ENCODE assay signal across 16 mouse cellular contexts in the genomic region with DNA sequence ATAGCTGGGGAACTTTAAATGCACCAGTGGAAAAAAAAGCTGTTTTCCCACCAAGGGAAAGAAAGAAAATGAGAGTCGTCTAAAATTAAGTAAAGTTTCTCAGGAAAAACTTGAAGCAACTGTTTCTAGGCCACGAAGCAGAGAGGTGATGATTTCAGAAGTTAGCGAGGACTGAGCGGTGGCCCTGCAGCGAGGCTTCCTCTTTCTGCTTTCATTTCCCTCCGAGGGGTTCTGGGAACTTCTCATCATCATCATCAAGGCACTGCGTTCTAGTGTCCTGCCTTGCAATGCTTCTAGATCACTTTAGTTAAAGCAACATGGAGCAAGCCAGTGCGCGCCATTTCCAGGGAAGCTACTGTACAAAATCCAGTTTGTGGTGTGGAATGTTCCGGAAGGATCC. TPM values are rescaled to one million over a fixed set of nuclear protein-coding genes. Genes with fewer than 3 reads are reported as not detected.
DNase-seq lines count a peak whose midpoint lies in the region; ATAC-seq and TF ChIP-seq lines count a peak whose summit lies in the region.
"Had no signal": no experiment of that assay in that cellular context is flagged by ENCODE, and none has a peak within 500 bp of the region (broad histone marks: within the 10 kb centered on the region; RNA-seq: fewer than 3 reads in every experiment).

No protein-coding gene starts in this region.

- H3K27me3 ChIP-seq in midbrain, embryonic 11.5 days (ENCODE audit: control insufficient read depth, insufficient read depth, low read length) = no peaks in the 10 kb centered on the region
- H3K27me3 ChIP-seq in midbrain, postnatal 0 days (ENCODE audit: insufficient read depth, low read length) = no peaks in the 10 kb centered on the region
- no peaks in the 10 kb centered on the region for H3K27me3 ChIP-seq in liver, embryonic 15.5 days
- no peaks in the 10 kb centered on the region for H3K27me3 ChIP-seq in small intestine, adult 2 months (ENCODE audit: control insufficient read depth, insufficient read depth, low read length)
- H3K27me3 ChIP-seq: neural tube, embryonic 12.5 days had no signal

- 92% methylated on average over 10 of the region's 10 CpGs for WGBS in midbrain, embryonic 11.5 days
- 88% methylated on average over 10 of the region's 10 CpGs for WGBS in midbrain, postnatal 0 days
- WGBS in liver, embryonic 15.5 days (ENCODE audit: insufficient replicate concordance) = 45% methylated on average over 10 of the region's 10 CpGs
- 81% methylated on average over 10 of the region's 10 CpGs for WGBS in small intestine, adult 2 months

- no peak overlapping the region for H3K9ac ChIP-seq in midbrain, embryonic 11.5 days (ENCODE audit: low read length)
- H3K9ac ChIP-seq in midbrain, postnatal 0 days (replicated peaks; ENCODE audit: low read length, poor library complexity, severe bottlenecking) = no peak overlapping the region
- no peak overlapping the region for H3K9ac ChIP-seq in liver, embryonic 15.5 days
- H3K9ac ChIP-seq: neural tube, embryonic 12.5 days had no signal

- 0 out of 2 replicates have a peak overlapping the region, but pooled peaks have one; percentile 9 for H3K4me3 ChIP-seq in gastrocnemius, adult 2 months
- H3K4me3 ChIP-seq in midbrain, embryonic 11.5 days (ENCODE audit: low read depth, low read length) = no peak overlapping the region
- no peak overlapping the region for H3K4me3 ChIP-seq in midbrain, postnatal 0 days (ENCODE audit: low read depth, low read length)
- H3K4me3 ChIP-seq in liver, embryonic 15.5 days (replicated peaks) = no peak overlapping the region
- H3K4me3 ChIP-seq in small intestine, adult 2 months (ENCODE audit: low read depth, low read length) = no peak overlapping the region
- H3K4me3 ChIP-seq: neural tube, embryonic 12.5 days had no signal

- no peak for TF ChIP-seq CTCF in gastrocnemius, adult 2 months (IDR thresholded peaks at IDR 0.05)
- no peak for TF ChIP-seq CTCF in midbrain, postnatal 0 days (IDR thresholded peaks at IDR 0.05)
- no peak for TF ChIP-seq CTCF in small intestine, adult 2 months (IDR thresholded peaks at IDR 0.05; ENCODE audit: extremely low read depth, insufficient read length, insufficient replicate concordance, low read depth, low read length)

- H3K36me3 ChIP-seq in midbrain, embryonic 11.5 days (ENCODE audit: control insufficient read depth, insufficient read depth, low read length) = no peaks in the 10 kb centered on the region
- H3K36me3 ChIP-seq in midbrain, postnatal 0 days (ENCODE audit: insufficient read depth, low read length) = no peaks in the 10 kb centered on the region
- no peaks in the 10 kb centered on the region for H3K36me3 ChIP-seq in liver, embryonic 15.5 days (replicated peaks)
- no peaks in the 10 kb centered on the region for H3K36me3 ChIP-seq in small intestine, adult 2 months (ENCODE audit: control insufficient read depth, insufficient read depth, low read length)
- H3K36me3 ChIP-seq: neural tube, embryonic 12.5 days had no signal

- ATAC-seq in midbrain, embryonic 11.5 days (ENCODE audit: low FRiP score) = no peak
- no peak for ATAC-seq in midbrain, postnatal 0 days (ENCODE audit: low FRiP score)
- ATAC-seq in liver, embryonic 15.5 days (ENCODE audit: insufficient read depth) = no peak
- ATAC-seq: inflammation-experienced regulatory T-cells, adult 6 months had no signal

- no peak for TF ChIP-seq POLR2A in small intestine, adult 2 months (IDR thresholded peaks at IDR 0.05; ENCODE audit: low read depth, low read length)

- H3K4me2 ChIP-seq in midbrain, embryonic 11.5 days = no peak overlapping the region
- H3K4me2 ChIP-seq in midbrain, postnatal 0 days (ENCODE audit: low read depth, low read length, poor library complexity, severe bottlenecking) = no peak overlapping the region
- no peak overlapping the region; the same call in 1 of the 2 replicates for H3K4me2 ChIP-seq in liver, embryonic 15.5 days
- H3K4me2 ChIP-seq: neural tube, embryonic 12.5 days had no signal

- no peaks in the 10 kb centered on the region for H3K4me1 ChIP-seq in midbrain, embryonic 11.5 days (ENCODE audit: control insufficient read depth, insufficient read depth, low read length)
- H3K4me1 ChIP-seq in midbrain, postnatal 0 days (ENCODE audit: insufficient read depth, low read length) = no peaks in the 10 kb centered on the region
- H3K4me1 ChIP-seq in liver, embryonic 15.5 days (replicated peaks) = peaks cover 85% of the 10 kb centered on the region
- peaks cover 16% of the 10 kb centered on the region for H3K4me1 ChIP-seq in small intestine, adult 2 months (ENCODE audit: control insufficient read depth, insufficient read depth, insufficient read length, low read length)
- H3K4me1 ChIP-seq: neural tube, embryonic 12.5 days had no signal

- no peak for DNase-seq in gastrocnemius, adult 2 months
- no peak for DNase-seq in gastrocnemius, postnatal 4 days (ENCODE audit: low spot score in 2 of 2)
- peak; percentile 54 for DNase-seq in midbrain, embryonic 11.5 days (ENCODE audit: low spot score, missing footprints)
- DNase-seq in midbrain, postnatal 0 days (ENCODE audit: low spot score) = no peak
- DNase-seq in urinary bladder, postnatal 36 days (ENCODE audit: low spot score in 2 of 2) = no peak
- no peak for DNase-seq in cerebellum, adult 8-10 months
- DNase-seq: adrenal gland, postnatal 36 days; gastrocnemius, postnatal 25 days; layer of hippocampus, postnatal 36 days; right cerebral cortex, postnatal 4 days had no signal

- intact Hi-C loops in gastrocnemius, adult 2 months (cut with DNase I) = no loop called here

- H3K9me3 ChIP-seq in midbrain, embryonic 11.5 days (ENCODE audit: control insufficient read depth, low read length) = no peaks in the 10 kb centered on the region
- no peaks in the 10 kb centered on the region for H3K9me3 ChIP-seq in midbrain, postnatal 0 days (ENCODE audit: low read length)
- H3K9me3 ChIP-seq in liver, embryonic 15.5 days (replicated peaks) = no peaks in the 10 kb centered on the region
- H3K9me3 ChIP-seq: neural tube, embryonic 12.5 days had no signal

- H3K27ac ChIP-seq in gastrocnemius, adult 2 months = peak overlapping the region; percentile 38
- no peak overlapping the region for H3K27ac ChIP-seq in midbrain, embryonic 11.5 days (ENCODE audit: low read depth, low read length)
- H3K27ac ChIP-seq in midbrain, postnatal 0 days (ENCODE audit: low read depth, low read length) = no peak overlapping the region
- peak overlapping the region; percentile 88 for H3K27ac ChIP-seq in liver, embryonic 15.5 days (replicated peaks)
- 0 out of 2 replicates have a peak overlapping the region, but pooled peaks have one; percentile 3 for H3K27ac ChIP-seq in small intestine, adult 2 months (ENCODE audit: insufficient read depth, low read depth, low read length)
- H3K27ac ChIP-seq: neural tube, embryonic 12.5 days had no signal

RNA-seq across cellular contexts. Expression of gene Ctss, which starts 5.4 kb away (rescaled TPM):
- 1 to 10 TPM; 2.1 to 4.6 TPM for total RNA-seq in gastrocnemius, adult 2 months (2021)
- total RNA-seq in gastrocnemius, postnatal 4 days (2021) = 10 to 100 TPM; 10.1 to 10.7 TPM
- polyA plus RNA-seq in midbrain, embryonic 11.5 days (2014; fragmentation: Nextera tagmentation; extraction: Ambion mirVana) = 10.2 TPM in 2 replicates
- 18.8 and 19.2 TPM in 2 replicates for total RNA-seq in midbrain, postnatal 0 days (2014; rRNA removed)
- polyA plus RNA-seq in midbrain, postnatal 0 days (2015; fragmentation: Nextera tagmentation; extraction: Ambion mirVana) = 19.6 and 20.0 TPM in 2 replicates
- polyA plus RNA-seq in liver, embryonic 15.5 days (2015; fragmentation: Nextera tagmentation; extraction: Ambion mirVana) = 34.9 and 37.1 TPM in 2 replicates
- 11.4 and 26.7 TPM in 2 replicates for polyA plus RNA-seq in small intestine, adult 2 months (2012; rRNA removed)

RNA-seq across cellular contexts. Expression of gene Ctsk, which starts 22.1 kb away (rescaled TPM):
- total RNA-seq in gastrocnemius, adult 2 months (2021) = 1 to 10 TPM; 3.9 to 9.0 TPM
- 10 to 100 TPM; 49.1 to 52.4 TPM for total RNA-seq in gastrocnemius, postnatal 4 days (2021)
- 6.7 and 8.0 TPM in 2 replicates for polyA plus RNA-seq in midbrain, embryonic 11.5 days (2014; fragmentation: Nextera tagmentation; extraction: Ambion mirVana)
- total RNA-seq in midbrain, postnatal 0 days (2014; rRNA removed) = 3.6 and 6.5 TPM in 2 replicates
- polyA plus RNA-seq in midbrain, postnatal 0 days (2015; fragmentation: Nextera tagmentation; extraction: Ambion mirVana) = 7.7 and 10.1 TPM in 2 replicates
- 1.3 and 1.8 TPM in 2 replicates for polyA plus RNA-seq in liver, embryonic 15.5 days (2015; fragmentation: Nextera tagmentation; extraction: Ambion mirVana)
- 0.81 and 0.85 TPM in 2 replicates for polyA plus RNA-seq in small intestine, adult 2 months (2012; rRNA removed)

RNA-seq across cellular contexts. Expression of gene Hormad1, which starts 38.3 kb away (rescaled TPM):
- not detected for total RNA-seq in gastrocnemius, adult 2 months (2021)
- not detected for total RNA-seq in gastrocnemius, postnatal 4 days (2021)
- polyA plus RNA-seq in midbrain, embryonic 11.5 days (2014; fragmentation: Nextera tagmentation; extraction: Ambion mirVana) = not detected in 2 replicates
- not detected in 2 replicates for total RNA-seq in midbrain, postnatal 0 days (2014; rRNA removed)
- not detected in 2 replicates for polyA plus RNA-seq in midbrain, postnatal 0 days (2015; fragmentation: Nextera tagmentation; extraction: Ambion mirVana)
- not detected in 2 replicates for polyA plus RNA-seq in liver, embryonic 15.5 days (2015; fragmentation: Nextera tagmentation; extraction: Ambion mirVana)
- polyA plus RNA-seq in small intestine, adult 2 months (2012; rRNA removed) = not detected in 2 replicates
- total RNA-seq: adrenal gland, postnatal 36 days; gastrocnemius, postnatal 25 days; layer of hippocampus, postnatal 36 days had no signal
- polyA plus RNA-seq: cortical plate, adult 2 months; inflammation-experienced regulatory T-cells, adult 6 months; lung, embryonic 16.5 days; neural tube, embryonic 12.5 days had no signal

Comparison
In these comparisons a context has a peak if more than half of its experiments do, and no peak if none do; other contexts are left out.
1. H3K27ac ChIP-seq: peak in gastrocnemius, adult 2 months (single experiment), liver, embryonic 15.5 days (single experiment) and small intestine, adult 2 months (single experiment); none in midbrain, embryonic 11.5 days (single experiment) and midbrain, postnatal 0 days (single experiment).